Comparison of ENCODE assay signal across 20 mouse cellular contexts in genomic region chr16:10471950-10472349, GRCm38 (mm10). TPM values are rescaled to one million over a fixed set of nuclear protein-coding genes. Genes with fewer than 3 reads are reported as not detected.
A peak's percentile ranks its signal among the peaks of the same experiment; 100 is the strongest.
DNase-seq lines count a peak whose midpoint lies in the region; ATAC-seq and TF ChIP-seq lines count a peak whose summit lies in the region.
"Had no signal": no experiment of that assay in that cellular context is flagged by ENCODE, and none has a peak within 500 bp of the region (broad histone marks: within the 10 kb centered on the region; RNA-seq: fewer than 3 reads in every experiment).

No protein-coding gene starts in this region.

- no peak overlapping the region for H3K27ac ChIP-seq in kidney, postnatal 0 days
- H3K27ac ChIP-seq: embryonic facial prominence, embryonic 10.5 days; heart, embryonic 15.5 days; hindbrain, embryonic 13.5 days had no signal

- no peak overlapping the region for H3K9ac ChIP-seq in kidney, postnatal 0 days (ENCODE audit: low read depth, low read length)
- H3K9ac ChIP-seq: heart, embryonic 15.5 days; hindbrain, embryonic 13.5 days had no signal

- 95% methylated on average over 3 of the region's 3 CpGs for WGBS in kidney, postnatal 0 days

- no peaks in the 10 kb centered on the region for H3K36me3 ChIP-seq in kidney, postnatal 0 days (ENCODE audit: insufficient read depth, low read length)
- H3K36me3 ChIP-seq: embryonic facial prominence, embryonic 10.5 days; heart, embryonic 15.5 days; hindbrain, embryonic 13.5 days had no signal

- peak; percentile 79 for ATAC-seq in kidney, postnatal 0 days (replicated peaks; ENCODE audit: low FRiP score, low read depth)
- ATAC-seq: forebrain, embryonic 14.5 days had no signal

- no peaks in the 10 kb centered on the region for H3K4me1 ChIP-seq in kidney, postnatal 0 days (replicated peaks; ENCODE audit: insufficient read depth, low read length)
- H3K4me1 ChIP-seq: hindbrain, embryonic 13.5 days had no signal

- H3K9me3 ChIP-seq in kidney, postnatal 0 days (replicated peaks; ENCODE audit: low read length): no peaks in the 10 kb centered on the region
- H3K9me3 ChIP-seq: embryonic facial prominence, embryonic 10.5 days; heart, embryonic 15.5 days; hindbrain, embryonic 13.5 days had no signal

- no peak for TF ChIP-seq CTCF in kidney, postnatal 0 days (IDR thresholded peaks at IDR 0.05; ENCODE audit: low read depth)

- H3K27me3 ChIP-seq in kidney, postnatal 0 days (ENCODE audit: insufficient read depth, low read length): no peaks in the 10 kb centered on the region
- H3K27me3 ChIP-seq: heart, embryonic 15.5 days; hindbrain, embryonic 13.5 days had no signal

- peak; percentile 23 for DNase-seq in kidney, adult 18-20 months
- no peak for DNase-seq in kidney, postnatal 10 days
- no peak for DNase-seq in kidney, postnatal 0 days (ENCODE audit: low spot score)
- no peak for DNase-seq in kidney, postnatal 4 days
- DNase-seq in kidney, postnatal 25 days: peak; percentile 18 to 60
- DNase-seq in left cerebral cortex, postnatal 4 days: no peak
- DNase-seq in adrenal gland, postnatal 36 days: no peak
- DNase-seq: adrenal gland, adult 2 months; adrenal gland, postnatal 25 days; cerebellum, adult 2 months; cerebellum, postnatal 10 days; gastrocnemius, postnatal 36 days; heart, adult 18-20 months; heart, postnatal 14 days had no signal

- H3K4me2 ChIP-seq in kidney, postnatal 0 days (ENCODE audit: low read length): no peak overlapping the region
- H3K4me2 ChIP-seq: heart, embryonic 11.5 days; heart, embryonic 15.5 days; hindbrain, embryonic 13.5 days had no signal

- intact Hi-C loops in left cerebral cortex, postnatal 4 days (cut with DNase I): no loop called here

- no peak overlapping the region for H3K4me3 ChIP-seq in kidney, postnatal 0 days (replicated peaks; ENCODE audit: low read depth, low read length)
- H3K4me3 ChIP-seq: embryonic facial prominence, embryonic 10.5 days; heart, embryonic 15.5 days; hindbrain, embryonic 13.5 days had no signal

RNA-seq across cellular contexts. Expression of gene Ciita, which starts 7.9 kb away (rescaled TPM):
- polyA plus RNA-seq in kidney, postnatal 0 days (2015; fragmentation: Nextera tagmentation; extraction: Ambion mirVana): 0.93 and 0.95 TPM in 2 replicates
- total RNA-seq in left cerebral cortex, postnatal 4 days (2021): under 1 TPM in 1 of 2 experiments, not detected in 1; 0.10 TPM
- 1 to 10 TPM; 1.7 TPM for total RNA-seq in adrenal gland, postnatal 36 days (2021)

RNA-seq across cellular contexts. Expression of gene Tvp23a, which starts 24.8 kb away (rescaled TPM):
- polyA plus RNA-seq in kidney, postnatal 0 days (2015; fragmentation: Nextera tagmentation; extraction: Ambion mirVana): 5.9 and 6.9 TPM in 2 replicates
- 10 to 100 TPM; 54.3 to 55.2 TPM for total RNA-seq in left cerebral cortex, postnatal 4 days (2021)
- total RNA-seq in adrenal gland, postnatal 36 days (2021): 1 to 10 TPM; 1.2 to 1.6 TPM
- total RNA-seq: hematopoietic stem cell, adult 5-6 weeks had no signal

Comparison
In these comparisons a context has a peak if more than half of its experiments do, and no peak if none do; other contexts are left out.
1. DNase-seq: peak in kidney, adult 18-20 months (single experiment) and kidney, postnatal 25 days (2 of 2); none in kidney, postnatal 10 days (single experiment), kidney, postnatal 0 days (single experiment), kidney, postnatal 4 days (0 of 2), left cerebral cortex, postnatal 4 days (single experiment) and adrenal gland, postnatal 36 days (0 of 2).
2. RNA of gene Tvp23a, which starts 24.8 kb away (total RNA-seq): 54.3 to 55.2 TPM in left cerebral cortex, postnatal 4 days; 1.2 to 1.6 TPM in adrenal gland, postnatal 36 days; every median in the first group is over 10 times any median in the second.